Mouse (Mus musculus) granulocyte monocyte progenitor cell, adult 5-6 weeks (primary cell): ENCODE measurements around the gene Zfp282. TPM values are rescaled to one million over a fixed set of nuclear protein-coding genes. Genes with fewer than 3 reads are reported as not detected.
A peak's percentile ranks its signal among the peaks of the same experiment; 100 is the strongest.

Source experiments
- ATAC-seq: replicated peaks from 2 replicates; pipeline ENCODE4 v1.8.0; 2016; ENCODE audit warnings: mild to moderate bottlenecking, moderate TSS enrichment, inconsistent platforms; ENCODE audit not compliant: poor library complexity, severe bottlenecking
- total RNA-seq, 2 experiments: library from RNA; stranded (forward) in 1 of 2; stranded (reverse) in 1 of 2; fragments of 200-712, 200-1000 nt in 1 of 2; fragments of >200 nt in 1 of 2; fragmentation: Nextera tagmentation in 1 of 2; gene quantifications; 2 replicates each; pipeline ENCODE4 v1.2.3; 2014 to 2017

Zfp282 gene
- total RNA-seq, 2 experiments from 2014 or later, result 10.0 to 14.2 TPM

DNA sequence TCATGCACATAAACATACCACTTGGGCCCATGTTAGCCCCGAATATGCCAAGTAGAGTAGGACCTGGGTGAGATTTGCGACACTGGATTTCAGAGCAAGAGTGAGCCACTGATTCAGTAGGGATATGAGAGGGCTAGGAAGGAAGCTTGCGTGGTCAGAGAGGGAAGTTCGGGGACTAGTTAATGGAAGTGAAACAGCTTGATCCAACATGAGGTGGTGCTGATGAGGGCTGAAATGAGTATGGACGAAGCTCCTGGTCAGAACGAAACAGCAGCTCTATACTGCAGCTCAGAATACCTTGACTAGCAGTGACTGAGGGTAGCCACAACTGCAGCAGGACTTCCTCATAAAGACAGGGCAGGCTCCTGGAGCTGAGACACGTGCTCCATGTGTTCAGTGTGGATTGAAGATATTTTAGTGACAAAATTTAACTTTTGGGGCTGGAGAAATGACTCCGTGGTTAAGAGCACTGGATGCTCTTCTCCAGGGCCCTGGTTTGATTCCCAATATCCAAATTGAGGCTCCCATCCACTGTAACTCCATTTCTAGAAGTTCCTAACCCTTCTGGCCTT lies 11.9 kb downstream of the Zfp282 start:
- ATAC-seq, result peak; percentile 87

DNA sequence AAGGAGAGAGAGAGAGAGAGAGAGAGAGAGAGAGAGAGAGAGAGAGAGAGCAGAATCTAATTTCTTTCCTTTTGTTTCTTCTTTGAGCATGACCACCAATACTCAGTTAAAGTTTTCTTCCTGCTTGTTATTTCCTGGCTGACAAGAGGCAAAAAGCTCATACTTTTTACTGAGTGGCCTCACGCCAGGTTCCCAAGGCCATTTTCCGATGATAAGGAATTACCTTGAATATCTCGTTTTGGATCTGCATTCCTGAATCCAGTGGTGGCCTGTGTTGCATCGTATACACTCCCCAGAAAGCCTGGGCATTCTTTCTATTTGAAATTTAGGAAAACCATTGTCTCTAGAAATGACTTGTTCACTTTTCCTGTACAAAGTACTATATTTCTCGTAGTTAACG lies 22.4 kb downstream of the Zfp282 start:
- no peak for ATAC-seq

DNA sequence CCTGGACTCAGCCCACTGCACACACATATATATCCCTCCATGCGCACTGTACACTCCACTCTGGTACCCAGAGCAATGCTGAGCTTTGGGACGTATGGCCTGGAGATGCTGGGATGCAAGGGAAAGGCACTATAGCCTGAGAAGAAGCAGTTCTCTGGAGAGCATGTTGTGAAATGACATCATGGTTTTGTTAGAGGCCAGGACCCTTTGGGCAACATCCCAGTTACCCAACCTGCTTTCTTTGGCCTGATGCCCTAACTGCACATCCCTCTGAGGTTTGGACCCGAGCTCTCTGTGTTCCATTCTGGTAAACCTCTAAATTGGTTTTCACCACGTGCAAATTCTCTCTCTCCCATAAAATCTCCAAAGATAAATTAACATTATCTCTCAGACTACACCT lies 26.6 kb downstream of the Zfp282 start:
- no peak for ATAC-seq

DNA sequence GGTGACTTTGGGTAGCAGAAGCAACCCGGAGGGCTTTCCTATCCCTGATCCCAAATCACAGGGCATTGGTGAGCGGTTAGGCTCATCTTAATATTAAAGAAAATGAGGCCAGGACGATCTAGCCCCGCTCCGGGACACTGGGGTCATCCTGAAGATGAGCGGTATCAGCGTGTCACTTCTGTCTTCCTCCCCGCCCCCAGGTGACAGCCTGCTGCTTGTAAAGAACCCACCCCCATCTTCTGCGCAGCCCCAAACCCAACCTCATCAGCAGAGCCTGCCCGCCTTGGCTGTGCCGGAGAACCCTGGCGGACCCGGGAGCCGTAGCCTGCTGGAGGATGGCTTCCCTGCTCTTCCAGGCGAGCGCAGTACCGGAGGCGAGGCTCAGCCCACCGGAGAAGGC lies 27.4 kb downstream of the Zfp282 start:
- ATAC-seq, result no peak

DNA sequence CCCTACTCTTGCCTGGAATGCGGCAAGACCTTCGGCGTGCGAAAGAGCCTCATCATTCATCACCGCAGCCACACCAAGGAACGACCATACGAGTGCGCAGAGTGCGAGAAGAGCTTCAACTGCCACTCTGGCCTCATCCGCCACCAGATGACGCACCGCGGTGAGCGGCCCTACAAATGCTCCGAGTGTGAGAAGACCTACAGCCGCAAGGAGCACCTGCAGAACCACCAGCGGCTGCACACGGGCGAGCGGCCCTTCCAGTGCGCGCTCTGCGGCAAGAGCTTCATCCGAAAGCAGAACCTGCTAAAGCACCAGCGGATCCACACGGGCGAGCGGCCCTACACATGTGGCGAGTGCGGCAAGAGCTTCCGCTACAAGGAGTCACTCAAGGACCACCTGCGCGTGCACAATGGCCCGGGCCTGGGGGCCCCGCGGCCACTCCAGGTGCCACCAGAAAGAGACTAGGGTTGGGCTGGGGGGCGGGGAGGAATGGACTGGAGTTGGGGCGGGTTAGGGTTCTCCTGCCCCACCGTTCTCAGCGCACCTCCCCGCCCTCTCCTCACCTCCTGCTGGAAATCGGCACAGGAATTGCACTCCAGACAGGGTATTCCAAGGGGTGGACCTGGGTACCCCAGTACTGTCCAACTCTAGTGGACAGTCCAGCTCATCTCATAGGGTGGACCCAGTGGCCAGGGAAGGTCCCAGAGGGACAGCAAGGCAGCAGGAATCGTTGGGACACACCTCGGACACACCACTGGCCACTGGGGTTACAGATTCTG lies 28.1 kb downstream of the Zfp282 start:
- no peak for ATAC-seq

DNA sequence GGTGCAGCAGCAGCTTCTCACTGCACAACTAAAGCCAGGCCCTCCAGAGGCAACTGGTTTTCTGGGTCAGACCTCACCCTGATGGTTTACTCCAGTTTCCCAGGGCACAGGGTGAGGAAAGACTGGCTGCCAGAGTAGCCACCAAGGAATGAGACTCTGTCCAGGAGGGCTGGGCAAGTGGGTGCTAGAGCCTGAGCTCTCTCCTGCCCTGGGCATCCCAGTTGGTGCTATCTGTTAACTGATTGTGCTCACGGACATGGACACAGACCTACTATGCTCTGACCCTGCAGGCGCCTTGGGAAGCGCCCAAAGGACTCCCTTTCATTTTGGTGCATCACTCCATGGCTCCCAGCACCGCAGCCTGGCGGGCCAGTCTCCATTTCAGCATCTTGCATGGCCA lies 29.3 kb downstream of the Zfp282 start:
- ATAC-seq, result no peak

DNA sequence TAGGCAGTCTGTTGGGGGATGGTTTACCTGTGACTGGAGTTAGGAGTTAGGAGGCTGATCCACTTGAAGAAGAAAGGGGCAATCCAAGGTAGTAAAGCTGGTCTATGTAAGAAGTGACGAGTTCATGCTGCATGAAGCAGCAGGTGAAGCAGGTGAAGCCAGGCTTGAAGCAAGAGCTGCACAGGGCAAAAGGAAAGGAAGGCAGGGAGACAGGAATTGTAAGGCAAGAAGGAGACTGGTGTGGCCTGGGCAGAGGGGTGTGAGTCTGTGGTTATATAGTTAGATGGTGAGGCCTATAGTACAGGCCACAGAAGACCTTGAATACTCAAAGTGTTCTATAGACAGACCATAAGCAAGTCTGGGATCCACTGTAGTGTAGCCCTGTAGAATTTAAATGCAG lies 32.0 kb downstream of the Zfp282 start:
- ATAC-seq, result no peak

DNA sequence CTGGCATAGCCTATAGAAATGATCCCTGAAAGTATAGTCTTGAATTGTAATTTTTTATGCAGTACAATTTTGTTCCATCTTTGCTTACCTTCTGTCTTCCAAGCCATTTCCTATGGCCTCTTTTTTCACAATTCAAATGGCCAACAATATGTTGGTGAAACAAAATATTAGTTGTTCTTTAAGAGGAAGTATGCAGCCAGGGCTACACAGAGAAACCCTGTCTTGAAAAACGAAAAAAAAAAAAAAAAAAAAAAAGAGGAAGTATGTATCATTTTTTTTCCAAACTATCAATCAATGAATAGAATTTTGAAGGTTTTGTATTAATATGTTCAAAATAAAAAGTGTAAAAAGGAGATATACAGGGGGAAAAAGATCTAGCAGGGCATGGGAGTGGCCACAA lies 34.6 kb downstream of the Zfp282 start:
- ATAC-seq, result peak; percentile 62

DNA sequence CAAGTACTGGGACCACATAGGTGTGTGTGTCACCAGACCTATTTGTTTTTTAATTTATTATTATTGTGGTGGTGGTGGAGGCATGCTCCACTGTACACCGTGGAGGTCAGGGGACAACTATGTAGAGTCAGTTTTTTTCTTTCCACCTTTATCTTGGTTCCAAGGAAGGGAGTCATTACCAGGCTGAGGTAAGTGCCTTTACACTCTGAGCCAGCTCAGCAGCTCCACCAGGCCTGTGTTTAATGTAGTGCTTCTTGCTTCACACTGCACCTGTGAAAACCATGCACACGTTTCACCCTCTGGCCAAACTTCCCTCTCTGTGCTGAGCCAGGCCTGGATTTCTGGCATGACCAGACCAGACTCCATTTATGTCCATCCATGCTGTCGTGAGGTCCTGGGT lies 36.0 kb downstream of the Zfp282 start:
- ATAC-seq, result no peak

DNA sequence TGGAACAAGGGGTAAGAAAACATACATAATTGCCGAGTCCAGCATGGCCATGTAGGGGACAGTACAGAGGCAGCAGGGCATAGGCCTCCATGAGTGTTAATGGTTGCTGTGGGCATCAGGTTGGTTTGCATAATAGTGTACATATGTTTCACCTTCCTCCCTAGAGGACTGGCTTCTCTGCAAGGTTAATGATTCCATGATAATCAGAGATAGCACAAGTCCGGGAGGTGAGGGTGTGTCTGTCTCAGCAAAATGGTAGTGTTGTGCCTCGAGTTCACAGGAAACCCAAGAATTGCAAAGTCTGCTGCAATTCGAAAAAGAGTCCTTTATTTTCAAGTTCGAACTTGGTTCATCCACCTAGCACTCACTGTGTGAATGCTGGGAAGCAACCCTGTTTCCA lies 40.0 kb downstream of the Zfp282 start:
- no peak for ATAC-seq

DNA sequence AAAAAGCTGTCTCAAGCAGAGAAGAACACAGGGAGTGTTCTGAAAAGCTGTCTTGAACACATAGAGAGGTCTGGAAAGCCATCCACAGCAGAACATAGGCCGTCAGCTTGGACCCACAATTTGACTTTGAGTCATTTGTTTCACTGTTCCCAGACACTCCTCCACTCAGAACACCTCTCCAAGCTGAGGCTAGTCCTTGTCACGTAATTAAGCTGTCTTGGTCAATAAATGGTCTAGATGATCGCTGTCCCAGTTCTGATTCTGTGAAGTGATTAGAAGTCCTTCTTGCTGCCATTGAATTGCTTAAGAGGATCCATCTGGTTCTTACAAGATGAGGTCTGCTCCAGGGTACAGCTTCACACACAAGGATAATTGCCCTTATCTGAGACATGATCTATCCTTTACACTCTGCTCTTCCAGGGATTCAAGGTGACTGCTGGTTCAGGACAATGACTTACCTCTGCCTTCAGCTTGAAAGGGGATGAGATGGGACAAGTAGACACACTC lies 41.8 kb downstream of the Zfp282 start:
- no peak for ATAC-seq

DNA sequence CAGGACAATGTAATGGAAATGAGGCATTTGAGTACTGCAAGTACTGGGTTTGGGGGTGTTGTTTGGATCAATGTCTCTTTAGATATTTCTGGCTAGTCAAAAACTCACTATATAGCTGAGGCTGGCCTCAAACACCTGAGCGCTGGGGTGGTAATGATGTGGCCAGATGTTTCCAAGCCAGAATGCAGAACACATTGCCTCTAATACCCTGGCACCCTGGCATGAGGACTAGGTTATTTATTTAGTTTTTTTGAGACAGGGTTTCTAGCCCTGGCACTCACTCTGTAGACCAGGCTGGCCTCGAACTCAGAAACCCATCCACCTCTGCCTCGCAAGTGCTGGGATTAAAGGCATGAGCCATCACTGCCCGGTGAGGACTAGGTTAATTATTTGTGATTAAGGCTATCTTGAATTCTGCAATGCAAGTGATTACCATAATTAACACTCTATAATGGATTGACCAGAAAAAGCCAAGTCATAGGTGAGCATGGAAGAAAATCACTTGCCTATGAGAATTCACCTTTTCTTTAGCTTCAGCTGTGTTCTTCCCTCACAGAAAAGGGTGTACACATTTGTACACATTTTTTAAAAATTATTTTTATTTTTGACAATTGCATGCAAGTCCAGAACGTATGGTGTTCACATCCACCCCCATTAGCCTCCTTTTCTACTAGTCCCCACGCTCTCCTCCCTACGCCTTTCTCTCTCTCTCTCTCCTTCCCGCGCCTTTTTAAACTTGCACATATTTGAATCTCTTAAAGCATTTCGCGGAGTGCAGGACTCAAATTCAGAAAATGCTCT lies 42.8 kb downstream of the Zfp282 start:
- 0 out of 2 replicates have a peak, but pooled peaks have one; percentile 2 for ATAC-seq

DNA sequence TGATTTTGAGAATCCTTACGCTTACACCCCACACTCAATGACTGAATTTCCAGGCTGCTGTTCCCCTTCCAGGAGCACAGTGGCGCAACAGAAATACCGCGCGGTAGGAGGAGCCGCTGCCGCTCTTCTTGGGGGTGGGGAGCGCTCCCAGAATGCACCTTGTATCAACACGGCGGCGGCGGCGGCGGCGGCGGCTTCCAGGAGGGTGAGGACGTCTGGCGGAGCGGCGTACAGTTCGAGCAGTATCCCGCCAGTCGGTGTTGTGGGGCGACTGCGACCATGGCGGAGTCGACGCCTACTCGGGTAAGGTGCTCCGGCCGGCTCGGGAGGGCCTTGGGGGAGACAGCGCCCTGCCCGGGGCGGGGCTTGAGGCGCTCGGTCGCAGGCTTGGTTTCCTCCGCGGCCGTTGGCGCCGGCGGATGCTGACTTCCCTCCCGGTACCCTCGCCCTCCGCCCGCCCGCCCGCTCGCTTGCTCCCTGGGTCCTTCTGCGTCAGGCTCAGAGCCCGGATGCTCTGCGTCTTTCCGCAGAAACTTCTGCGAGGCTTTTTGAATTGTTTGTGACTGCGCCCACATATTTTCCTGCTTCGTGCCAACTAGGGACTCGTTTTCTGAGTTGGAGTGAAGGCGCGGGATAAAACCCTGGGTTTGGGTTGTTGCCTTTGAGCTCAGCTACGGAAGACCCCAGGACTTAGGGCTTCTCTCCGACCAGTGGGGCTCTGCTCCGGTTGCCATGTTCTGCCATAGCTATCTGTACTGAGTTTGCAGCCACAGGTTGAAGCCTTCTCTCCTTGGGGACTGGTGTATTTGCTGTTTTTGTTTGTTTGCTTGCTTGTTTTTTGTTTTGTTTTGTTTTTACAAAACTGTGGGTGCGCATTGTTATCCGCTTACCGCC lies 43.7 kb downstream of the Zfp282 start, which contains the start of gene Zfp212:
TSS of gene Zfp212 (plus strand) at position 30 of the 894 bp plus-strand sequence.
- ATAC-seq, result peak; percentile 96

DNA sequence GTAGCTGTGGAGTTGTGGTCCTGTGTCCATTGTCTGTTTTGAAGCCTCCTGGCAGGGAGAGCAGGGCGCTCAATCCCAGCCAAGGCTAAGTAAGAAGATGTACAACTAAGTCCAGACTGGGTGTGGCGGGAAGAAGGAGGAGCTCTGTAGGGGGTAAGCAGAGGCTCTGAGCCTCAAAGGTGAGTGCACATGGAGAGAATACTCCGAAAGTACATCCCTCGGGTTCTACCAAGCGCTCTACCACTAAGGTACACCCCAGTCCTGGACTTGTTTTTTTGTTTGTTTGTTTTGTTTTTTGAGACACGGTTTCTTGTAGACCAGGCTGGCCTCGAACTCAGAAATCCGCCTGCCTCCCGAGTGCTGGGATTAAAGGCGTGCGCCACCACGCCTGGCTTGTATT lies 65.5 kb downstream of the Zfp282 start:
- ATAC-seq, result no peak

DNA sequence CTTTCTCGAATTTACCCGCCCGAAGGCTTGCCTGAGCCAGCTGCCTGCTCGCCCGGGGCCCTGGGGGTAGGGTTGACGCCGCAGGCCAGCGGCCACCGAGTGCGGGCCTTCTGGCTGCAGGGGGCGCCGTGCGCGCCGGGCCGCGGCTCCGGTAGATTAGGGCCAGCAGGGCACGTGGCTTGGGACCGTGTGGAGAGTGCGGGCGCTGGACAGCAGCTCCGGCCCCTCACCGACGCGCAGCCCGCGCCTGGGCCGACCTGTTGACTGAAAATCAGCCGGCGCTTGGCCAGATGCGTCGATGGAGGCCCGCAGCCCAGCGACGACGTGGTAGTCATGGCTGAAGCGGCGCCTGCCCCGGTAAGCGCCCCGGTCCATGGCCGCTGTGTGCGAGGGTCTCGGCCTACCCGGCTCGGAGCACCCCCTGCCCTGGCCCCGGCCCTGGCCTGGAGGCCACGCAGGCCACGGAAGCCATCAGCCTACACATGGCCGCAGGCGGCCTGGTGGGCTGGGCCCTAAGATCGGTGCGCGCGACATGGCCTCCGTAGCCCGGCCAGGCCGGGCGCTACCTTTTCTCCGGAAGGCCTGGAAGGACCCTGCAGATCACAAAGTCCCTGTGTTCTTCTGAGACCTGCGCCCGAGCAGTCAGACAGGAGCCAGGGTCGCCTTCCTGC lies 66.2 kb downstream of the Zfp282 start:
- ATAC-seq, result peak; percentile 99

DNA sequence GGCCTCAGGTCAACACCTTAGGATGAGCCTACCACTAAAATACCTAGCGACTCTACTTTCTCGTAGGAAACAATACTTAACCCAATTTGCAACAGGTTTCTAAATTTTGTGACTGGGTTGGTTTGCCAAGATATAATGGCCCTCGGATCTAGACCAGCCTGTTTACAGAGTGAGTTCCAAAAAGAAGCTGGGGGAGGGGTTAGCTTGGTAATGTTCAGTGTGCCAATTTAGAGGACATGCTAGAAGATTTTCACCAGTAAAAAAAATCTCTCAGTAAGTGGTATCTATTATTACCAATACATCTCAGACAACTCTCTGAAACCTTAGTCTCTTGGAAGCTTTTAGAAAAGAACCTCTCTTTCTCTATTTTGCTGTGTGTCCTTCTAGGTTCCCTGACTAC lies 66.7 kb downstream of the Zfp282 start:
- no peak for ATAC-seq

DNA sequence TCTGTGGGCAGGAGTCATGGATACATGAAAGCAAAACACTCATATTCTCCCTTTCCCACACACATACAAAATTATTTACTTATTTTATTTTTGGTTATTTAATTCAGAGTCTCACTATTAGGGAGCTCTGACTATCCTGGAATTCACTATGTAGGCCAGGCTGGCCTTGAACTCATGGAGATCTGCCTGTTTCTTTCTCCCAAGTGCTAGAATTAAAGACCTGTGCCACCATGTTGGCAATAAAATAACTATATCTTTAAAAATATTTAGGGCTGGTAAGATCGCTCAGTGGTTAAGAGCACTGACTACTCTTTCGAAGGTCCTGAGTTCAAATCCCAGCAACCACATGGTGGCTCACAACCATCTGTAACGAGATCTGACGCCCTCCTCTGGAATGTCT lies 70.4 kb downstream of the Zfp282 start:
- no peak for ATAC-seq

DNA sequence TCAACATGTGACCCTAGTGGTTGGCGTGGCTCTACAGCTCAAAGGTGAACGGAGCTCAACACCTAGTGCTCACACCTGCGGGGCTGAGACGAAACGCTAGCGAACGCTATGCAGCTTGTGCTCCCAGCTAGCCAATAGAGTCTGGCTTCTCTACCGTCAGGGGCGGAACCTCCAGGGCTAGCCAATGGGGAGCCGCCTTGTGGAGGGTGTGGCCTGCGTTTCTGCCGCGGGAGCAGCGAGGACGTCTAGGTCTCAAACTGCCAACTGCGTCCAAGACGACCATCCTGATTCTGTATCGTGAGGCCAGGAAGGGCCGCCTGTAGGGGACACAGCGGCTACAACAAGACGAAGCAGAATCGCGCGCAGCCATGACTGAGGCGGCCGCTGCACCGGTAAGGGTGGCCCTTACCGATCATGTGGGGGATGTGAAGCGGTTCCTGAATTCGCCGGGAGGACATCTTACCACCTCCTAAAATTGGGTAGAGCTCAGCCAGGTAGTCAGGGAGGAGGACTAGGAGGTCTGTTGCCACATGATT lies 76.3 kb downstream of the Zfp282 start, which contains the start of gene Zfp956:
TSS of gene Zfp956 (plus strand) at position 200 of the 536 bp plus-strand sequence.
- ATAC-seq, result peak; percentile 98

DNA sequence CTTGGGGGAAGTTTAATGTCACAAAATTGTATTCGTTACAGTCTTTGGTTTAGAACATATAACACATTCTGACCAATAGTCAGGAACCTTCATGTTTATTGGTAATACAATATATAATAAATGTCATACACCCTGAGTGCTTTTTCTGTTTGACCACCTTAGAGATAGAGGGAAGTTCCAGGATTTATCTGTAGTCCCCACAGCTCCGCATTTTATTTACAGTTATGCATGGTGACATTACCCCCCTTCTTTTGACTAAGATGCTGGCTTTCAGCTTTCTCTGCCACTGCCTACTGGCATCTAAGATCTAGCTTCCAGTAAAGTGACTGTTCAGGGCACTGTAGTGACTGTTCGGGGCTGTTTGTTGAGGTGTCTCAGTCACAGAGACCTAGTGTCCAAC lies 77.4 kb downstream of the Zfp282 start:
- no peak for ATAC-seq
